Mouse (Mus musculus) lung, adult 2 months (tissue): ENCODE data around the gene Gm4303.
"Not testable (repeated sequence)": the region's sequence is repeated elsewhere in the genome, so short reads cannot be mapped to it uniquely, and the experiment has no call there.

Source experiments
- CTCF ChIP-seq: fragments of 200-500 bp; IDR thresholded peaks from 2 replicates; pipeline ENCODE4 v1.5.1; 2011; ENCODE audit warnings: mild to moderate bottlenecking, low read length, control low read depth; ENCODE audit not compliant: insufficient read depth
- POLR2A ChIP-seq: fragments of 200-500 bp; IDR thresholded peaks from 2 replicates; pipeline ENCODE4 v1.6.1; 2011; ENCODE audit warnings: low read depth, mild to moderate bottlenecking, control low read depth, low read length, borderline replicate concordance; ENCODE audit errors: extremely low read depth

- TF ChIP-seq POLR2A, CTCF: not testable (repeated sequence)
Observed at GRCm38 (mm10) chr10:100350793-100351192, 5.0 kb downstream of the Gm4303 start, which contains the start of gene Gm4305.
